9 mouse cellular contexts compared by ENCODE assay signal in the genomic region with DNA sequence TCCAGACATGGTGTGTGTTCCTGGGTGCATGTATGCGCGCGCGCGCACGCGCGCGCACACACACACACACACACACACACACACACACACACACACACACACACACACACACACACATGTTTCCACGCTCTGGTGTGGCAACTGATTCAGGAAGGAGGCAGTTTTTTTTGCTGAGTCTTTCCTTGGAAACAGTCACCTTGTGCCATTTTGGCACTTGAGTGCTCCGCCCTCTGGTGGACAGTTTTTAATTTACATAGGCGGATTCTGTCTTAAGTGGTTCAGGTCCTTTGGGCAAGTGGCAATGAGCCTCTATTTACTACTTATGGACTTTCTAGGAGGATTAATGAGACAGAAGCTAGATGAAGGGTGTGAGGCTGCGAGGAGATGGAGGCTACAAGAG.
A peak's percentile ranks its signal among the peaks of the same experiment; 100 is the strongest.
DNase-seq lines count a peak whose midpoint lies in the region; ATAC-seq and TF ChIP-seq lines count a peak whose summit lies in the region.
"Had no signal": no experiment of that assay in that cellular context is flagged by ENCODE, and none has a peak within 500 bp of the region (broad histone marks: within the 10 kb centered on the region; RNA-seq: fewer than 3 reads in every experiment).

No protein-coding gene starts in this region.

- 70% methylated on average over 13 of the region's 13 CpGs for WGBS in lung, embryonic 14.5 days

- no peak overlapping the region for H3K4me3 ChIP-seq in lung, embryonic 14.5 days (ENCODE audit: low read depth, low read length)
- H3K4me3 ChIP-seq: limb, embryonic 13.5 days had no signal

- no peak overlapping the region for H3K4me2 ChIP-seq in lung, embryonic 14.5 days
- H3K4me2 ChIP-seq: limb, embryonic 13.5 days had no signal

- 0 out of 2 replicates have a peak overlapping the region, but pooled peaks have one; percentile 33 for H3K27ac ChIP-seq in lung, embryonic 14.5 days (ENCODE audit: low read depth)
- H3K27ac ChIP-seq: limb, embryonic 13.5 days had no signal

- H3K36me3 ChIP-seq in lung, embryonic 14.5 days (ENCODE audit: insufficient read depth), result peaks cover 44% of the 10 kb centered on the region

- no peak overlapping the region for H3K9ac ChIP-seq in lung, embryonic 14.5 days
- H3K9ac ChIP-seq: limb, embryonic 13.5 days had no signal

- TF ChIP-seq CTCF in brain, embryonic 14.5 days (IDR thresholded peaks at IDR 0.05; ENCODE audit: borderline replicate concordance, extremely low read depth, insufficient read depth, insufficient read length), result peak; percentile 72; the same call in 1 of the 2 replicates
- peak; percentile 80 for TF ChIP-seq CTCF in lung, embryonic 14.5 days (IDR thresholded peaks at IDR 0.05; ENCODE audit: low read depth)

- H3K9me3 ChIP-seq in lung, embryonic 14.5 days (ENCODE audit: low read depth, low read length), result no peaks in the 10 kb centered on the region
- H3K9me3 ChIP-seq: limb, embryonic 13.5 days had no signal

- peaks cover 6% of the 10 kb centered on the region; the same call in 1 of the 2 replicates for H3K4me1 ChIP-seq in lung, embryonic 14.5 days (ENCODE audit: insufficient read depth)

- H3K27me3 ChIP-seq in lung, embryonic 14.5 days (ENCODE audit: insufficient read depth, low read length), result no peaks in the 10 kb centered on the region
- H3K27me3 ChIP-seq: limb, embryonic 13.5 days had no signal

- DNase-seq in cerebellum, adult 11 months, result peak; percentile 69
- DNase-seq in 3134 (ENCODE audit: extremely low read depth, insufficient read length, low spot score), result peak; percentile 53
- peak; percentile 91 for DNase-seq in brain, embryonic 14.5 days (ENCODE audit: low read depth)
- DNase-seq in fibroblast of lung, adult 2 months (ENCODE audit: low read depth), result peak; percentile 56
- peak; percentile 56 for DNase-seq in kidney, adult 18-20 months
- DNase-seq in lung, embryonic 14.5 days, result peak; percentile 96
- DNase-seq in right cerebral cortex, postnatal 14 days, result peak; percentile 60

- no peak for TF ChIP-seq POLR2A in brain, embryonic 14.5 days (IDR thresholded peaks at IDR 0.05; ENCODE audit: borderline replicate concordance, extremely low read depth, insufficient read depth, insufficient read length, poor library complexity, severe bottlenecking)

- ATAC-seq in cerebellum, adult (ENCODE audit: insufficient number of reproducible peaks, low FRiP score, low TSS enrichment), result no peak
- no peak for ATAC-seq in lung, embryonic 14.5 days (ENCODE audit: insufficient read depth)
